Mouse (Mus musculus) kidney, adult 2 months (tissue): Measurements from ENCODE around the gene 2610528J11Rik. TPM values are rescaled to one million over a fixed set of nuclear protein-coding genes. Genes with fewer than 3 reads are reported as not detected.
A peak's percentile ranks its signal among the peaks of the same experiment; 100 is the strongest.

ENCODE experiments used
- DNase-seq: peaks from one replicate; pipeline ENCODE4 v3.0.0; 2021
- H3K27ac ChIP-seq: fragments of 200-500 bp; 2 replicates; pipeline ENCODE4 v1.5.1; 2012; ENCODE audit warnings: low read depth, low read length, control low read depth, inconsistent platforms; ENCODE audit not compliant: insufficient read depth
- H3K27me3 ChIP-seq: fragments of 200-500 bp; replicated peaks from 2 replicates; pipeline ENCODE4 v1.6.1; 2012; ENCODE audit warnings: mild to moderate bottlenecking, moderate library complexity, low read length, inconsistent platforms; ENCODE audit not compliant: control insufficient read depth, insufficient read depth
- H3K36me3 ChIP-seq: fragments of 200-500 bp; 2 replicates; pipeline ENCODE4 v1.6.1; 2012; ENCODE audit warnings: mild to moderate bottlenecking, moderate library complexity, low read length, inconsistent platforms; ENCODE audit not compliant: control insufficient read depth, insufficient read depth
- H3K4me1 ChIP-seq: fragments of 200-500 bp; 2 replicates; pipeline ENCODE4 v1.6.1; 2011; ENCODE audit warnings: low read length; ENCODE audit not compliant: control insufficient read depth, insufficient read depth
- H3K4me3 ChIP-seq: fragments of 200-500 bp; 2 replicates; pipeline ENCODE4 v1.5.1; 2011; ENCODE audit warnings: mild to moderate bottlenecking, low read depth, low read length, control low read depth; ENCODE audit not compliant: insufficient read depth
- CTCF ChIP-seq: fragments of 200-500 bp; conservative IDR thresholded peaks from 2 replicates; pipeline ENCODE4 v1.5.1; 2011; ENCODE audit warnings: low read depth, mild to moderate bottlenecking, control low read depth, low read length, moderate library complexity, mixed read lengths; ENCODE audit not compliant: insufficient read depth, insufficient read length
- POLR2A ChIP-seq: fragments of 200-500 bp; IDR thresholded peaks from one replicate; pipeline ENCODE4 v1.6.1; 2011; ENCODE audit warnings: low read depth, low read length, control low read depth
- WGBS: fragments of 180-500 bp; shearing (Covaris S2); methylation state at CpG from one replicate; pipeline ENCODE4 v1.1.7; 2018; 5-methylcytosine and 5-hydroxymethylcytosine counted together
- polyA plus RNA-seq: library from polyadenylated mRNA; depleted of rRNA; stranded (reverse); fragments of >200 nt; gene quantifications from 2 replicates; pipeline ENCODE4 v1.2.3, GENCODE M21; 2012

2610528J11Rik gene
- polyA plus RNA-seq, 1 experiment = 182 TPM

- Histone ChIP-seq H3K4me3 (no peak overlapping the region), H3K36me3 (no peaks in the 10 kb centered on the region), H3K27ac (no peak overlapping the region), H3K27me3 (no peaks in the 10 kb centered on the region), H3K4me1 (no peaks in the 10 kb centered on the region)
- 81% methylated on average over 13 of the region's 13 CpGs for WGBS
- no peak for TF ChIP-seq CTCF
- no peak for TF ChIP-seq POLR2A
- DNase-seq = peak; percentile 51
Observed at GRCm38 (mm10) chr4:118564062-118564925, 37.5 kb downstream of the 2610528J11Rik start.

GRCm38 (mm10) chr4:118564926-118565279 is 38.1 kb downstream of the 2610528J11Rik start:
- H3K27me3 ChIP-seq = no peaks in the 10 kb centered on the region
- no peak overlapping the region for H3K27ac ChIP-seq
- WGBS = 84% methylated on average over 3 of the region's 3 CpGs
- H3K36me3 ChIP-seq = no peaks in the 10 kb centered on the region
- DNase-seq = no peak
- no peak for TF ChIP-seq CTCF
- no peak for TF ChIP-seq POLR2A
- H3K4me1 ChIP-seq = no peaks in the 10 kb centered on the region
- no peak overlapping the region for H3K4me3 ChIP-seq

GRCm38 (mm10) chr4:118566161-118566676 is 39.4 kb downstream of the 2610528J11Rik start:
- Histone ChIP-seq H3K4me1 (no peaks in the 10 kb centered on the region), H3K27me3 (no peaks in the 10 kb centered on the region), H3K4me3 (no peak overlapping the region), H3K36me3 (no peaks in the 10 kb centered on the region), H3K27ac (no peak overlapping the region)
- peak; percentile 59 for DNase-seq
- WGBS = 30% methylated on average over 7 of the region's 7 CpGs
- TF ChIP-seq CTCF = peak; percentile 95
- no peak for TF ChIP-seq POLR2A

GRCm38 (mm10) chr4:118568709-118569108 is 41.9 kb downstream of the 2610528J11Rik start:
- Histone ChIP-seq H3K4me1 (no peaks in the 10 kb centered on the region), H3K36me3 (no peaks in the 10 kb centered on the region), H3K27me3 (no peaks in the 10 kb centered on the region), H3K4me3 (no peak overlapping the region), H3K27ac (no peak overlapping the region)
- WGBS = 71% methylated on average over 10 of the region's 10 CpGs
- no peak for TF ChIP-seq POLR2A
- no peak for TF ChIP-seq CTCF
- DNase-seq = no peak

- 78% methylated on average over 23 of the region's 23 CpGs for WGBS
- H3K27me3 ChIP-seq = no peaks in the 10 kb centered on the region
Observed at GRCm38 (mm10) chr4:118569320-118569719, 42.5 kb downstream of the 2610528J11Rik start.

GRCm38 (mm10) chr4:118571441-118571840 is 44.6 kb downstream of the 2610528J11Rik start:
- H3K4me1 ChIP-seq = no peaks in the 10 kb centered on the region
- no peak overlapping the region for H3K4me3 ChIP-seq
- no peak for TF ChIP-seq POLR2A
- TF ChIP-seq CTCF = no peak
- 76% methylated on average over 15 of the region's 15 CpGs for WGBS
- H3K27ac ChIP-seq = no peak overlapping the region
- no peak for DNase-seq
- no peaks in the 10 kb centered on the region for H3K27me3 ChIP-seq
- no peaks in the 10 kb centered on the region for H3K36me3 ChIP-seq

More at GRCm38 (mm10) chr4:118569320-118569719, 42.5 kb downstream of the 2610528J11Rik start:
- TF ChIP-seq POLR2A = no peak
- no peak for TF ChIP-seq CTCF
- no peak for DNase-seq
- no peak overlapping the region for H3K27ac ChIP-seq
- no peak overlapping the region for H3K4me3 ChIP-seq
- no peaks in the 10 kb centered on the region for H3K4me1 ChIP-seq
- no peaks in the 10 kb centered on the region for H3K36me3 ChIP-seq

GRCm38 (mm10) chr4:118576097-118576496 is 49.3 kb downstream of the 2610528J11Rik start:
- no peak overlapping the region for H3K4me3 ChIP-seq
- WGBS = 8% methylated on average over 6 of the region's 6 CpGs
- no peaks in the 10 kb centered on the region for H3K36me3 ChIP-seq
- no peaks in the 10 kb centered on the region for H3K27me3 ChIP-seq
- H3K4me1 ChIP-seq = no peaks in the 10 kb centered on the region
- no peak overlapping the region for H3K27ac ChIP-seq
- peak; percentile 80 for DNase-seq
- TF ChIP-seq POLR2A (no peak), CTCF (peak; percentile 81)
